Mouse (Mus musculus): ENCODE data around the gene Cel. TPM values are rescaled to one million over a fixed set of nuclear protein-coding genes. Genes with fewer than 3 reads are reported as not detected.
A peak's percentile ranks its signal among the peaks of the same experiment; 100 is the strongest.

The Cel gene
- polyA plus RNA-seq, 1 experiment from 2014 or later = not detected

GRCm38 (mm10) chr2:28606601-28607340, 43.6 kb upstream of the Cel start:
- no peak overlapping the region for H3K9ac ChIP-seq (replicated peaks)
- 62% methylated on average over 8 of the region's 8 CpGs for WGBS (ENCODE audit: insufficient replicate concordance)
- DNase-seq = peak; percentile 26
- peak overlapping the region; percentile 78 for H3K27ac ChIP-seq (ENCODE audit: low read depth)
- no peaks in the 10 kb centered on the region for H3K9me3 ChIP-seq (ENCODE audit: low read length)
- TF ChIP-seq EP300 (IDR thresholded peaks at IDR 0.05; ENCODE audit: low read depth) = peak; percentile 49; the same call in 1 of the 2 replicates
- peak; percentile 65 for TF ChIP-seq CTCF (IDR thresholded peaks at IDR 0.05; ENCODE audit: low read depth)
- H3K36me3 ChIP-seq (replicated peaks; ENCODE audit: insufficient read depth, low read length) = peaks cover 27% of the 10 kb centered on the region
- H3K4me2 ChIP-seq (ENCODE audit: low read depth, low read length) = no peak overlapping the region
- no peak for ATAC-seq
- no peak overlapping the region for H3K4me3 ChIP-seq (ENCODE audit: low read depth, low read length)
- no peaks in the 10 kb centered on the region for H3K27me3 ChIP-seq (ENCODE audit: insufficient read depth, low read length)
- H3K4me1 ChIP-seq (ENCODE audit: insufficient read depth) = peaks cover 24% of the 10 kb centered on the region

DNA sequence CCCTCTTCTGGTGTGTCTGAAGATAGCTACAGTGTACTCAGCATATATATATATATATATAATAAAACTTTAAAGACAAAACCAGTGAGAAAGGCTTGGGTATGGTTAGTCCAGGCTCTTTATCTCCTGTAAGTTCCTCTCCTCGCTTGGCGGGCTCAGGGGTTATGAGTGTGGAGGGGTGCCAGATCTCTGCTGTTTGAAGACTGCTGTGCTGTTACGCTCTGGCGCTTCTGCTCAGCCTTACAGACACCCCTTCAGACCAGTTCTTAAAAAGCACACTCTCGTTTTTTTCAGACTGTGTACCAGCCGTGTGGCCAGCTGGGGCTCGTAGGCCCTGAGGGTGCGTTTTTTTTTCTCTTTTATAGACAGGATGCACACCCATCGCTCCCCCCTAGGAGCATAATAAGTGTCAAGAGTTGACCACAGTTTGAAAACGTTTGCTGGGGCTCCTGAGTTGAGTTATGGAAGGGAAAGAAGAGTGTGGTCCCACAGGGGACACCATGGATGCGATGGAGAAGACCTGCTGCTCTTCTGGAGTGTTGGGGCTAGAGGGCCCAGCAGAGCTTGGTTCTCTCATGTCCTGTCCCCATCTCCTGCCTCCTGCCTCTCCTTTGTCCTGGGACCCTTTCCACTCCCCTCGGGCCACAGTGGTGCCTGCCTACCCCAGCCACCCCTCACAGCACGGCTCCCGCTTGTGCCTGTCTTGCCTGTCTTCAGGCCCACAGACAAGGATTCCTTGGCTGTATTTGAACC, 42.8 kb upstream of the Cel start:
- peak overlapping the region; percentile 78 for H3K27ac ChIP-seq (ENCODE audit: low read depth)
- peak; percentile 4; the same call in 1 of the 2 replicates for ATAC-seq
- H3K4me2 ChIP-seq (ENCODE audit: low read depth, low read length) = no peak overlapping the region
- H3K4me3 ChIP-seq (ENCODE audit: low read depth, low read length) = no peak overlapping the region
- WGBS (ENCODE audit: insufficient replicate concordance) = 40% methylated on average over 14 of the region's 14 CpGs
- no peaks in the 10 kb centered on the region for H3K9me3 ChIP-seq (ENCODE audit: low read length)
- H3K36me3 ChIP-seq (replicated peaks; ENCODE audit: insufficient read depth, low read length) = peaks cover 18% of the 10 kb centered on the region; the same call in 1 of the 2 replicates
- peaks cover 31% of the 10 kb centered on the region for H3K4me1 ChIP-seq (ENCODE audit: insufficient read depth)
- no peaks in the 10 kb centered on the region for H3K27me3 ChIP-seq (ENCODE audit: insufficient read depth, low read length)
- peak; percentile 39 for DNase-seq
- TF ChIP-seq EP300 (IDR thresholded peaks at IDR 0.05; ENCODE audit: low read depth) (peak; percentile 12; the same call in 1 of the 2 replicates), CTCF (IDR thresholded peaks at IDR 0.05; ENCODE audit: low read depth) (no peak)
- no peak overlapping the region; the same call in 1 of the 2 replicates for H3K9ac ChIP-seq (replicated peaks)

DNA sequence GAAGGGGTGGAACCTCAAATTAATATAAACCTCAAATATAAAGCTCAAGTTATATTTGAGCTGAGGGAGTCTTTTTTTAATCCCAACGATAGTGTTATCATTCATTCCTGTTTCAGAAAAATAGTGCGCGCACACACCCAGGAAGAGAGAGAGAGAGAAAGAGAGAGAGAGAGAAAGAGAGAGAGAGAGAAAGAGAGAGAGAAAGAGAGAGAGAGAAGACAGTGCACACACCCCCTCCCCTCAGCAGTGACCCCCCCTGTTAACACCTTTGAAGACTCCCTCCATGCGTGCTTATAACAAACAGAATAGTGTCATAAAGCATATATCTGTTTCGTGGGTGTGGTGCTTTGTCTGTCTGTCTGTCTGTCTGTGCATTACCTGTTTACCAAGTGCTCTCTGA, 40.3 kb upstream of the Cel start:
- Histone ChIP-seq H3K27me3 (ENCODE audit: insufficient read depth, low read length) (no peaks in the 10 kb centered on the region), H3K27ac (ENCODE audit: low read depth) (peak overlapping the region; percentile 70; the same call in 1 of the 2 replicates), H3K4me1 (ENCODE audit: insufficient read depth) (peaks cover 55% of the 10 kb centered on the region), H3K9me3 (ENCODE audit: low read length) (no peaks in the 10 kb centered on the region), H3K36me3 (replicated peaks; ENCODE audit: insufficient read depth, low read length) (0 out of 2 replicates have a peak, but pooled peaks cover 2% of the 10 kb centered on the region), H3K4me3 (ENCODE audit: low read depth, low read length) (no peak overlapping the region), H3K4me2 (ENCODE audit: low read depth, low read length) (no peak overlapping the region), H3K9ac (replicated peaks) (no peak overlapping the region)
- ATAC-seq = no peak
- no peak for DNase-seq
- TF ChIP-seq EP300 (IDR thresholded peaks at IDR 0.05; ENCODE audit: low read depth) (no peak), CTCF (IDR thresholded peaks at IDR 0.05; ENCODE audit: low read depth) (no peak)
- 55% methylated on average over 5 of the region's 5 CpGs for WGBS (ENCODE audit: insufficient replicate concordance)

GRCm38 (mm10) chr2:28601720-28602590, 38.8 kb upstream of the Cel start:
- H3K27ac ChIP-seq (ENCODE audit: low read depth) = peak overlapping the region; percentile 70
- no peak overlapping the region for H3K4me3 ChIP-seq (ENCODE audit: low read depth, low read length)
- ATAC-seq (peak; percentile 89), DNase-seq (peak; percentile 87)
- peaks cover 57% of the 10 kb centered on the region for H3K4me1 ChIP-seq (ENCODE audit: insufficient read depth)
- no peaks in the 10 kb centered on the region for H3K27me3 ChIP-seq (ENCODE audit: insufficient read depth, low read length)
- H3K9ac ChIP-seq (replicated peaks) = peak overlapping the region; percentile 57
- TF ChIP-seq EP300 (IDR thresholded peaks at IDR 0.05; ENCODE audit: low read depth) (peak; percentile 100), CTCF (IDR thresholded peaks at IDR 0.05; ENCODE audit: low read depth) (no peak)
- peak overlapping the region; percentile 51 for H3K4me2 ChIP-seq (ENCODE audit: low read depth, low read length)
- whole genome bisulfite sequencing (ENCODE audit: insufficient replicate concordance) = 32% methylated on average over 12 of the region's 12 CpGs
- H3K36me3 ChIP-seq (replicated peaks; ENCODE audit: insufficient read depth, low read length) = no peaks in the 10 kb centered on the region
- no peaks in the 10 kb centered on the region for H3K9me3 ChIP-seq (ENCODE audit: low read length)

DNA sequence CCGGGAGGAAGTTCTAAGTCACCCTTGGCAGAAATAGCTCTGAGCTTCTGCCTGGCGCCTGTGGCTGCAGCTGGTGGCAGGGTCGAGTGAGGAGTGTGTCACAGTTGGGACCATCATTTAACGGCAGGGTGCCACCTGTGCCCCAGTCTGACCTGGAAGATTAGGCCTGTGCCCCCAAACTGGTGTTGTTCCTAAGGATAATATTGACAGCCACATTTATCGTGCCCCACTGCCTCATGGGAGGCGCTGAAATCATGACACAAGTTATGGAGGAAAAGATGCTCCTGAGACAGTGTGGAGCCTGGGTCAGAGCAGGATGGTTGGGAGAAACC, 36.3 kb upstream of the Cel start:
- Histone ChIP-seq H3K4me1 (ENCODE audit: insufficient read depth) (peaks cover 52% of the 10 kb centered on the region), H3K9me3 (ENCODE audit: low read length) (no peaks in the 10 kb centered on the region), H3K27me3 (ENCODE audit: insufficient read depth, low read length) (no peaks in the 10 kb centered on the region), H3K36me3 (replicated peaks; ENCODE audit: insufficient read depth, low read length) (no peaks in the 10 kb centered on the region), H3K27ac (ENCODE audit: low read depth) (peak overlapping the region; percentile 70), H3K4me2 (ENCODE audit: low read depth, low read length) (no peak overlapping the region), H3K9ac (replicated peaks) (peak overlapping the region; percentile 35), H3K4me3 (ENCODE audit: low read depth, low read length) (no peak overlapping the region)
- 41% methylated on average over 6 of the region's 6 CpGs for WGBS (ENCODE audit: insufficient replicate concordance)
- DNase-seq (no peak), ATAC-seq (no peak)
- TF ChIP-seq CTCF (IDR thresholded peaks at IDR 0.05; ENCODE audit: low read depth) (no peak), EP300 (IDR thresholded peaks at IDR 0.05; ENCODE audit: low read depth) (no peak)
